Mouse (Mus musculus) gastrocnemius, adult 2 months (tissue): ENCODE measurements around the gene Stxbp6. TPM values are rescaled to one million over a fixed set of nuclear protein-coding genes. Genes with fewer than 3 reads are reported as not detected.

Experiments
- DNase-seq: peaks from one replicate; pipeline ENCODE4 v3.0.0; 2022
- H3K27ac ChIP-seq: fragments of 200-600 bp; 2 replicates; pipeline ENCODE4 v1.8.1; 2022; ENCODE audit warnings: mild to moderate bottlenecking
- H3K4me3 ChIP-seq: fragments of 200-600 bp; 2 replicates; pipeline ENCODE4 v1.8.1; 2022; ENCODE audit warnings: mild to moderate bottlenecking, moderate library complexity
- CTCF ChIP-seq: fragments of 200-600 bp; IDR thresholded peaks from 2 replicates; pipeline ENCODE4 v1.8.1; 2022; ENCODE audit warnings: antibody characterized with exemption, mild to moderate bottlenecking, moderate library complexity
- intact Hi-C: fragments of 180-260 bp; cut with DNase I; formaldehyde crosslinking; loops from one replicate; pipeline ENCODE4 v1.15.1; 2025
- total RNA-seq, 2 experiments: library from RNA; stranded (reverse); gene quantifications; 2 replicates each; pipeline ENCODE4 v1.2.3; 2021

Stxbp6 gene
- total RNA-seq, 2 experiments from 2014 or later = 3.3 to 5.7 TPM

DNA sequence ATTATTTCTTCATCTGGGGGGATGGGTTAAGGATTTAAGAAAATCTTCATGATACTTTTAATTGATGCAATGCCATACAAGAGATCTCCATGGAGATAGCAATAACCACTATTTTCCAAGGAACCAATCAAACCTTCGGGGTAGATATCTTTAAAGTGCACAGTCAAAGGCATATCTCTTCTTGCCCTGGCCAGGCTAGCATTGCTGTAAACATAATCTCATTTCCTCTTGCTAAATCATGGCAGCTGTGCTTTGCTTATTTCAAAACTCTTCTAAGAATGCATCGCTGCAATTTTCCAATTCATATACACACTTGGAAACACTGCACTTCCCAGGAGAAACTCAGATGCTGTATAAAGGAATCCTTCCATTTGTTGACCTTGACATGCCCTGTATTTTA lies 103.0 kb downstream of the Stxbp6 start:
- intact Hi-C loops = no loop called here
- no peak for DNase-seq
- Histone ChIP-seq H3K4me3 (no peak overlapping the region), H3K27ac (no peak overlapping the region)
- no peak for TF ChIP-seq CTCF

DNA sequence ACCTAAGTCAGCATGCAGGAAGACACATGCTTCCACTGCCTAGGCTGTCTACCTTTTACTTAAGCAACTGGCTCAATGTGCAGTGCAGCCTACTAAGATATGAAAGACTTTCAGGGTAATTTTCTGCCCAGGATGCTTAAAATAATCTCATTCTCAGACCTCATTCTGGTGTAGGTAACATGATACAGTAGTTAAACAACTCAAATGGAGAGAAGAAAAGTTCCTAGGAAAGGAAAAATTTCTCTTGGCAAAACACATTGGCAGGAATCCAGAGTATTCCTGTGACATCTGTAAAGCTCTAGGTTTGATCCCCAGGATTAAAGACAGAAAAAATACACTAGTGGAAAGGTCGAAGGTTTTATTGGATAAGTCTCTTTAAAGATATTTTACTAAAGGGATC lies 107.1 kb downstream of the Stxbp6 start:
- Histone ChIP-seq H3K27ac (no peak overlapping the region), H3K4me3 (no peak overlapping the region)
- DNase-seq = no peak
- intact Hi-C loops = no loop called here
- no peak for TF ChIP-seq CTCF

DNA sequence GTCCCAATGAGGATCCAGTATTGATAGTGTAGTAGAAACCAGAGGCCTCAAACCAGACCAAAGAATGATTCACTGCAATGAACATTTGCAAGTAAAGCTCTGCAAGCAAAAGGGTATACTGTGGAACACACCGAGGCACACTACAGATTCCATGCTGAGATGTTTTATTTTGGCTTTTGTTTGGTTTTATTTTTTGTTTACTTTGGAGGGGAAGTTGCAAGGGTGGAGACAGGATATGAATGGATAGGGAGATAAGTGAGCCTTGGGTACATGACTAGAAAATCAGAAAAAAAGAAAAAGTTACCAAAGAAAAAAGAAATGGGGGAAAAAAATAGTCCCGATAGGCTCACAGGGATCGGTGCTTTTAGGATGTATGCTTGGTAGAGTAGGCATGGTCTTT lies 117.0 kb downstream of the Stxbp6 start:
- no peak overlapping the region for H3K4me3 ChIP-seq
- H3K27ac ChIP-seq = no peak overlapping the region
- intact Hi-C loops = no loop called here
- no peak for TF ChIP-seq CTCF
- DNase-seq = no peak

DNA sequence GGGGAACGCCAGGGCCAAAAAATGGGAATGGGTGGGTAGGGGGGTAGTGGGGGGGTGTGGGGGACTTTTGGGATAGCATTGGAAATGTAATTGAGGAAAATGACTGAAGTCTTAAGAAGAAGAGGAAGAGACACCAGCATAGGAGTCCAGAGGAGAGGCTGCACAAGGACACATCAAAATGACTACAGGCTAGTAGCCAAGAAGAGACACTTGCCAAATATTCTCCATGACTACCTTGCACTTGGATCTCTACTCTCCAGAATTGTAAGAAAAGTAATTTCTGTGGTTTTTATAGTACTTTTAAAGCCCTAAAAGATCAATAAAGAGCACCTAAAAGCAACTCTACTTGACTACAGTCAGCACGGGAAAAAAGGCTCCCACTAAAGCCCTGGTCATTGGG lies 121.4 kb downstream of the Stxbp6 start:
- intact Hi-C loops = no loop called here
- TF ChIP-seq CTCF = no peak

DNA sequence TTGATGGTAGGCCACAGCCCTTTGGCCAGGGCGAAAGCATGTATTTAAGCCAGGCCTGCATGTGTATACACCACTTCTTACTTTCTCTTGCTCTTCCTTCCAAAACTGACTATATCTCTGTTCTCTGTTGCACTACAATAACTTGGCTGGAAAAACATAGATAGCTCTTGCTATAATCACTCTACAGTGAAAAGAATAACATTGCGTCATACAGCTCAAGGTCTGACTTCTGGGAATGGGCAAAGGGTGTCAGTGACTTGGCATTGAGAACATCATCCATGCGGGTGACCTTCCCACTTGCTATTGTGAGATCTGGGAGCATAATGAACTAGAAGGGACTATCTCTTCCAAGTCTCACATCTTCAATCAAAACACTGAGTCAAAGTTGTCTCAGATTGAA lies 122.4 kb downstream of the Stxbp6 start:
- DNase-seq = no peak
- Histone ChIP-seq H3K4me3 (no peak overlapping the region), H3K27ac (no peak overlapping the region)
- TF ChIP-seq CTCF = no peak
- intact Hi-C loops = no loop called here

More for the DNA sequence above, 121.4 kb downstream of the Stxbp6 start:
- Histone ChIP-seq H3K4me3 (no peak overlapping the region), H3K27ac (no peak overlapping the region)
- DNase-seq = no peak

DNA sequence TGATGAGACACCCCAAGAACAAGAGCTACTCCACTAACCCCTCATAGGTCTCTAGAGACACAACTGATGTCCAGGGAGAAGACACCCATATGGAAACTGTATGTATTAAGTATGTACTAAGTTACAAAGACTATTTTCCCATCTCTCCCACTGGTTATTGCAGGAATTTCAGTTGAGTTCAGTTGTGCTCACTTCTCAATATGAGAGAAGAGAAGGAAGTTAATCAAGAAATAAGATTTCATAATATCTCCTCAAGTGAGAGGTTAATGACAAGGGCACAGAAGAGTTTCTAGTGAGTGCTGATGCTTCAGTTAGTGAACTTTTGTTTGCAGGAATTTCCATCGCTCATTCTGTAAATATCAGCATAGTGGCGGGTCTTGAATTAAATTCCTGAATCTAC lies 124.0 kb downstream of the Stxbp6 start:
- DNase-seq = no peak
- TF ChIP-seq CTCF = no peak
- intact Hi-C loops = no loop called here
- Histone ChIP-seq H3K27ac (no peak overlapping the region), H3K4me3 (no peak overlapping the region)

DNA sequence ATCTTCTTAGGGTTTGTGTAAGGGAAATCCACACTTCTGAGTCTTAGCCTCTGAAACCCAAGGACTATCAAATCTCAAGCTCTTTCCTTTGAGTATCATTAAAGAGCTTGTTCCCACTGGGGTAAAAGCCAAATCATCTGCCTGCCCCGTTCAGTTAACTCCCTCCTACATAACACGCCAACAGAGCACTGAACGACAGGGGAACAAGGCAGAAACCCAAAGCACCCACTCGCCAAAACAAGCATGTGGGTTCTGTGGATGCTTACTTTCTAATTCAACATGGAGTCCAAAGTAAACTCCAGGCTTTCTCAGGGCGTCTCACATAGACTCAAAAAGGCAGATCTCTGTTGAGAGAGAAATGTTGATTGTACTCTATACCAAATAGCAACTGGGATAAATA lies 126.7 kb downstream of the Stxbp6 start:
- DNase-seq = no peak
- intact Hi-C loops = no loop called here

DNA sequence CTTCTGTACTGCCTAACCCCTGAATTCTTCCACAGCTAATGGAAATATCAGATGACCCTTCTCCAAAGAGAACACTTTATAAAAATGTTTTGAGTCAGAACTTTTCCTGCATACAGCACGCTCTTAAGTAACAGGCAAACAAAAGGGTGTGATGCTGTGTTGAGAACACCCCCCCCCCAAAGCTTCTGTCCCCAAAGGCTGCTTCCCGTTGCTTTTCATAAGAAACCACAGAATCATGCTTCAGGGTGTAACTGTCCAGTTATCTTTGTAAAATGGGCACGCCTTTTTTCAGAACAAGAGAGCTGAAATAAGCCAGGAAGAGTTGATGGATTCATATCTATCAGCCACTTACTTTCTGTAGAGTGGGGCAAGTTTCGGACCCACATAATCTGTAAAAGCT lies 134.2 kb downstream of the Stxbp6 start:
- H3K4me3 ChIP-seq = peak overlapping the region; percentile 5; the same call in 1 of the 2 replicates
- DNase-seq = no peak
- no peak for TF ChIP-seq CTCF
- intact Hi-C loops = no loop called here
- H3K27ac ChIP-seq = peak overlapping the region; percentile 59

More for the DNA sequence above, 126.7 kb downstream of the Stxbp6 start:
- TF ChIP-seq CTCF = no peak
- Histone ChIP-seq H3K27ac (no peak overlapping the region), H3K4me3 (no peak overlapping the region)

DNA sequence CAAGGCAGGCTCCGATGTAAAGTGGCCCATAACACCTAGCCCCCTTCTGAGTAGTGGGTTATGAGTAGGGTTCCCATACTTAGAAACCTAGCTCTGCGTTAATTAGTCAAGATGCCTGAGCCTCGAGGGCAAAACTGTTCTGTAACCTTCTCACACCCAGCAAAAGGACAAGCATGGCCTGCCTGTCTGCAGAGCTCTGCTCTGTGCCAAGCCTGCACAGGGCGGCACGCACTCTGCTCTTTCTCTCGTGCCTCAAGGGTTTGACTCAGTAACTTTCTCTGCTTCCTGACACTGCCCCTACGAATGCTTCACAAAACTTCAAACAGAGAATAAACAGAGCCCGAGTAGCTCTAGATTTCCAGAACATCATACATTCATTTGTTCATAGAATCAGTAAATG lies 135.4 kb downstream of the Stxbp6 start:
- Histone ChIP-seq H3K4me3 (no peak overlapping the region), H3K27ac (peak overlapping the region; percentile 16; the same call in 1 of the 2 replicates)
- TF ChIP-seq CTCF = no peak
- DNase-seq = no peak
- intact Hi-C loops = loop anchor here (10.0 kb wide), 2 partner anchors 66 to 84 kb away; no protein-coding TSS in a partner anchor

DNA sequence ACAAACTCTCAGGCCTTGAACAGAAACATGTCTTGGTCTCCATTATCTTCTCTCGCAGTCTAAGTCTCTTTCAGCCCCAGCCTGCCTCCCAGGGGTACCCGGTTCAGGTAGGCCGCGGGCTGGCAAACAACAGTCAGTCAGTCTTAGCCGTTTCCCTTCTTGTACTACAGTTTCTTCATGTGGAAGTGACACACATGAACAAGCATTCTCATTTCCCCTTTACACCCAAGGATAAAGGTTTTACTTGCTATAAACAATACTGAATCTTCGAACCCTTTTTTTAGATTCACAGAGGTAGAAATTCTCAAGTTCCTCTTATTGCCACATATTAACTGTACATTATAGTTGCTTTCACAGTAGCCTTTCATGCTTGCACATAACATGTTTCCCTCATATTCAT lies 141.6 kb downstream of the Stxbp6 start:
- TF ChIP-seq CTCF = no peak
- intact Hi-C loops = loop anchor here (10.0 kb wide), 2 partner anchors 72 to 78 kb away; no protein-coding TSS in a partner anchor
- no peak for DNase-seq

DNA sequence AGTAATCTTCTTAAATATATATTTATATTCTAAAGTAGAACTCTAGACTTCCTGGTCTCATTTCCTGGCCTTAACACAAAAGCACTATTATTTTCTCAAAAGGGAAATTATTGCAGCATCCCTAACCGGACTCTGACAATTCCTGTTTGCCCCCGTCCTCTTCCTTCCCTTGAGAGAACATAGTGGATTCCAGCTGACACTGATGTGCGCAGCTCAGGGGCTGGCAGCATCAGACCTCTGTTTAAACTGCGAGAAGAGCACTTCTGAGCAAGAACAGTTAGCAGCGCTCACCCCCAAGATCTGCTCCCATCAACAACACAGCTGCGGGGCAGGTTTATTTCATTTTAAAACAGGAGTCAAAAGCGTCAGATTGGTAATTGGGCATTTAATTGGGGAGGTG lies 142.8 kb downstream of the Stxbp6 start:
- TF ChIP-seq CTCF = no peak
- DNase-seq = no peak
- H3K4me3 ChIP-seq = peak overlapping the region; percentile 50
- intact Hi-C loops = loop anchor here (10.0 kb wide), 2 partner anchors 73 to 77 kb away; no protein-coding TSS in a partner anchor
- H3K27ac ChIP-seq = peak overlapping the region; percentile 68

More for the DNA sequence above, 141.6 kb downstream of the Stxbp6 start:
- H3K27ac ChIP-seq = no peak overlapping the region
- no peak overlapping the region for H3K4me3 ChIP-seq

DNA sequence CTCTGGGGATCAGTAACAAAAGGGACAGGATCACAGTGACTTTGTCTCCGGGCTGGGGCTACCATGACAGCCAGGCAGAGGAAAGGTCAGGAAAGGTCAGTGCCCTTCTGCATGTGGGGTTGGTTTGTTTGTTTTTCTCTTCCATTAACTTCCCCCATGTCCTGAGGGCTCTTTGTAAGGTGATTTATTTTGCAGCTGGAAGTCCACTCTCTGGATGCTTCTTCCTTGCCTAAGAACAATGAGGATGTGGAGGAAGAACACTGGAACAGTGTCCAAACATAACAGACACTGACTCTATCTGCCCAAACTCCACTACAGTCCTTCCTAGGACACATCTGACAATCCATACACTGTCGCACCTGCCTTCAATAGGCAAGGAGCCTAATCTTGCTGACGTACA lies 146.1 kb downstream of the Stxbp6 start:
- Histone ChIP-seq H3K4me3 (no peak overlapping the region), H3K27ac (peak overlapping the region; percentile 54)
- no peak for TF ChIP-seq CTCF
- intact Hi-C loops = no loop called here
- DNase-seq = no peak

DNA sequence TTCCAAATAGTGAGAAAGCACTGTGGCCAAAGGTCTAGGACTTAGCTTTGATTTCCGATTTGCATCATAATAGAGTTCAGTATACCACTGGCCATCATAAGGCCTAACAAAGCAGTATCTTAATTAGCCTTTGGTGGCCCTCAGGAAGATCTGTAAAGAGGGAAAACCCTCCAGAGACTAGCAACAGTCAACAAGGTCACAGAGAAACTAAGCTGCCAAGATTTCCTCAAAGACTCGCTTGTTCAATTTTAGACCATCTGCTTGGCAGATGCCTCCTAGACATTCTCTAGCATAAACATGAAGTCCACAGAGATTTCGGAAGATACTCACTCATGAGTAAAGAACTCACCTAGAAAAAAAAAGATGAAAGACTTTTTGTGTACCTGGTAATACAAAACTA lies 148.6 kb downstream of the Stxbp6 start:
- TF ChIP-seq CTCF = no peak
- H3K27ac ChIP-seq = no peak overlapping the region
- H3K4me3 ChIP-seq = no peak overlapping the region
- intact Hi-C loops = no loop called here
- DNase-seq = no peak

DNA sequence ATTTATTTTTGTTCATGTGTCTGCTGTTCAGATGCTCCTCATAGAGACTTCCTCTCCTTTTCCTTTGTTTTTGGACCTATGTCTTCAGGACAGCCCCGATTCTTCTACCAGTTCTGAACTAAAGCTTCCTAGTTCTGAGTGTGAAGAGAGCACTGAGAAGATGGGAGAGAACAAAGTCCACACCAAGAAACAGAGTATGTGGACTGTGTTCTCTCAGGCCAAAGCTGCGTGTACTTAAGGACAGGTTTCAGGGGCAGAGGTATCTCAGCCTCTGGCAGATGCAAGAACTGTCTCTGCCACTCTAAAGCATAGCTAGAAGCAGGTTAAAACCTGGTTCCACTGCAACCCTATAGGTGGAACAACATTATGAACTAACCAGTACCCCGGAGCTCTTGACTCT lies 151.2 kb downstream of the Stxbp6 start:
- intact Hi-C loops = no loop called here
- no peak for TF ChIP-seq CTCF
- no peak for DNase-seq

More for the DNA sequence above, 151.2 kb downstream of the Stxbp6 start:
- Histone ChIP-seq H3K4me3 (no peak overlapping the region), H3K27ac (no peak overlapping the region)
